Mouse (Mus musculus) layer of hippocampus, postnatal 14 days (tissue): ENCODE results near the gene Specc1l. TPM values are rescaled to one million over a fixed set of nuclear protein-coding genes. Genes with fewer than 3 reads are reported as not detected.
"Not testable (repeated sequence)": the region's sequence is repeated elsewhere in the genome, so short reads cannot be mapped to it uniquely, and the experiment has no call there.

ENCODE experiments used
- DNase-seq, 2 experiments: peaks; one replicate each; pipeline ENCODE4 v3.0.0; 2021 to 2022; ENCODE audit warnings: low spot score in 2 of 2, mixed read lengths in 1 of 2
- total RNA-seq, 2 experiments: library from RNA; stranded (reverse); gene quantifications; 2 replicates each; pipeline ENCODE4 v1.2.3; 2021

Gene Specc1l
- total RNA-seq, 2 experiments from 2014 or later, result 46.5 to 49.5 TPM

DNA sequence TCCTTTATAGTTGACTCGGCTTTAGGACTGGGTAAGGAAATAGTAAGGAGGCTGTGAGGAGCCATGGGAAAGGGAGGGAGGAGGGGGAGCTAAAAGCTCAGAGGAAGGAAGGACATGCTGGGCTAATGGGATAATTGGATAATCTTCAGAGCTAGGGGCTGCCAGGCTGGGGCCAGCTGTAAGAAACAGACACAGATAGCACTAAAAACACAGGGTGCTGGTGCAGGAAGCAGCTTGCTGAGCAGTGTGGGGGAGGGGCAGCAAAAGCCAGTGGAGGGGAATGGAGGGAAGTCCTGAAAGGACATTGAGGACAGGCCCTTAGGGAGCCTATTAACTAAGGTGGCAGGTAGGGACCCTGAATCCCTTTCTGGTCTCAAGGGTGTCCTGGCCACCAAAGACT is 132.7 kb downstream of the Specc1l start:
- DNase-seq, result not testable (repeated sequence)

DNA sequence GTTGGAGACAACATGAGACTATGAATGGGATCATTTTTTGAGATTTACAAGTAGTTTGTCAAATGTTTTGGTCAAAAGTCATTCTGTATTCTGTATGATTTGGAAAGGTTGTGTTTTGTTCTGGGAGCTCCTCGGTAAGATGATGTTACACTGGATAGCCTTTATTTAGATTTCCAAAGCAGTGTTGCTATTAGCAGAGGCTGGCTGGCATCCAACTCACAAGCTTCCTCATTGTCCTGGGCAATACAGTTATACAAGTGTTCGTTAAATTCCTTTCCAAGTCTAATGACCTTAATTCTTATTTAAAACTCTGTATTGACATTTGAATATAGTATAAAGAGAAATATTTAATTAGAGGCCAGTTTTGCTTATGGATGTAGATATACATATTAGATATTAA is 133.4 kb downstream of the Specc1l start:
- DNase-seq, result no peak

DNA sequence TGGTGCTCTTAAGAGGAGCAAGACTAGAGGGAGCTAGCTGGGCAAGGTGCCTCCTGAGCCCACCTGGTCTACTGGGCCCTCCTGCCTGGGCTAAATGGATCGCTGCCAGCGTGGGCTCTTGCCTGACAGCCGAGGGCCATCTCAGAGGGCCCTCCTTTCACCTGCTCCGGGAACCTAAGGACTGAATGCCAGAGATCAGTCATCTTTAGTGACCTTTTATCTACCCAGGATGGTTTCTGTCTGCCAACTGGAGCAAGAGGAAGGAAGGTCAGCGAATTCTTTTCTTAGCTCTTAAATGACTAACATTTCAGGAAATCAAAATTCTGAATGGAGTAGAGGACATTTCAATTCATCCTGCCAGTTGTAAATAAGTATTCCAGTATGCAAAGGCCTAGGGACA is 138.7 kb downstream of the Specc1l start:
- DNase-seq, result no peak

DNA sequence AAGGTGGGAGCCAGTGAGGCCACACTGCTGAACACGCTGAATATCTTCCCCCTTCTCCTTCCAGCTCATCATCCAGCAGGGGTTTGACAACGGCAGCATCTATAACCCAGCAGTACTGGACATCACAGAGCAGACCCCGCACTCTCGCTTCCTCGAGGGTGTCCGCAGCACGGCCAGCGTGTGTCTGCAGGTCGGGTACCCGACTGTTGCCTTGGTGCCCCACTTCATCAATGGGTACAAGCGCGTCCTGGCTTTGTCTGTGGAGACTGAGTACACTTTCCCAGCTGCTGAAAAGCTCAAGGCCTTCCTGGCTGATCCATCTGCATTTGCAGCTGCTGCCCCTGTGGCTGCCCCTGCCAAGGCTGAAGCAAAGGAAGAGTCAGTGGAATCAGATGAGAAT is 140.7 kb downstream of the Specc1l start:
- no peak for DNase-seq

DNA sequence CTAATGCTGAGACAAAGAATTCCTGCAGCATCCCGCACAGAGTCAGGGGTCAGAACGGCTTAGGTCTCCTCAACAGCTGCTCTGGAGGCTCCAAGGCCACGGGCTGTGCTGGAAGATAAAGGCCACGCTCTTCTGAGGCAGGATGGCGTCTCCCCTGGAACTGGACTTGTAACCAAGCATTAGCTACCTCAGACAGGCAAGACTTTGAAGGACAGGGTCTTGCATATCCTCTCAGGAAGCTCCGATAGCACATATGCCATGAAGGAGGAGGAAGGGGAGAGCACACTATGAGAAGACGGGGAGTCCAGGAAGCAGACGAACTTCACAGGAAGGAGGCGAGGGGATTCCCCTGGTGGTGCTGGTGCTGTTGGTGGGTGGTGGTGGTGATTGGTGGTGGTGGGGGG is 142.0 kb downstream of the Specc1l start:
- not testable (repeated sequence) for DNase-seq

DNA sequence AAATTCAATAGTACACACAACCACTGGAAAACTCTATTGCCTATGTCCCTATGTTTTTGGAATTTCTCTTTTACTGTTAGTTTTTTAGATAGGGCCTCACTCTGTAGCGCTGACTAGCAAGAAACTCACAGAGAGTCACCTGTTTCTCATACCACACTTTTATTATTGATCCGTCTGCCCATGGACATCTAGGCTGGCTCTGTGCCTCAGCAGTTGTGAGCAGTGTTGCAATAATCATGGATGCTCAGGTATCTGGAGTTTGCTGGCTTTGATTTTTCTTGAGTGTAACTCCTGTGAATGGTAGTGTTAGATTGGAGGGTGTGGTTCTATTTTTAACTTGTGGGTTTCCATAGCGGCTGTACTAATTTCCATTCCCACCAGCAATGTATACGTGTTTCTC is 143.5 kb downstream of the Specc1l start:
- DNase-seq, result no peak

Other genes with a start within 250 kb of the Specc1l start
- gene Gnaz, start 244.9 kb upstream of the Specc1l start, total RNA-seq, result 100 to 1,000 TPM; 122 TPM
- 1 to 10 TPM; 1.3 to 1.4 TPM for gene Rsph14, start 179.5 kb upstream of the Specc1l start, total RNA-seq
- 10 to 100 TPM; 28.8 to 30.6 TPM for gene Rab36, start 175.0 kb upstream of the Specc1l start, total RNA-seq
- gene Bcr, start 151.5 kb upstream of the Specc1l start, total RNA-seq, result 10 to 100 TPM; 75.0 to 83.2 TPM
- gene Adora2a, start 104.8 kb downstream of the Specc1l start, total RNA-seq, result 1 to 10 TPM; 3.2 to 5.1 TPM
- gene Upb1, start 189.0 kb downstream of the Specc1l start, total RNA-seq, result under 1 TPM; 0.23 to 0.62 TPM